Mouse (Mus musculus) limb, embryonic 14.5 days (tissue): ENCODE data around the gene Agbl1. TPM values are rescaled to one million over a fixed set of nuclear protein-coding genes. Genes with fewer than 3 reads are reported as not detected.

Experiments
- ATAC-seq: fragments of 200-750 bp; cut with Nextera tagmentation; 2 replicates; pipeline ENCODE4 v1.8.0; 2017; ENCODE audit warnings: low read depth, moderate number of reproducible peaks, moderate TSS enrichment; ENCODE audit not compliant: low FRiP score
- DNase-seq: peaks from one replicate; pipeline ENCODE4 v3.0.0-alpha.2; 2015; ENCODE audit warnings: low spot score
- H3K27ac ChIP-seq: fragments of 300-500 bp; sonication (generic); replicated peaks from 2 replicates; pipeline ENCODE4 v1.5.1; 2014; ENCODE audit warnings: low read depth, mild to moderate bottlenecking, low read length, moderate library complexity, mixed read lengths
- H3K27me3 ChIP-seq: fragments of 300-500 bp; sonication (generic); 2 replicates; pipeline ENCODE4 v1.6.1; 2014; ENCODE audit warnings: low read length, mixed read lengths; ENCODE audit not compliant: control insufficient read depth, insufficient read depth
- H3K36me3 ChIP-seq: fragments of 300-500 bp; sonication (generic); 2 replicates; pipeline ENCODE4 v1.6.1; 2014; ENCODE audit warnings: mild to moderate bottlenecking, low read length, moderate library complexity, mixed read lengths; ENCODE audit not compliant: control insufficient read depth, insufficient read depth
- H3K4me1 ChIP-seq: fragments of 300-500 bp; sonication (generic); 2 replicates; pipeline ENCODE4 v1.6.1; 2014; ENCODE audit warnings: antibody characterized with exemption, low read length, mixed read lengths; ENCODE audit not compliant: control insufficient read depth, insufficient read depth
- H3K4me2 ChIP-seq: fragments of 300-500 bp; sonication (generic); replicated peaks from 2 replicates; pipeline ENCODE4 v1.6.1; 2014; ENCODE audit warnings: low read depth, mild to moderate bottlenecking, low read length, moderate library complexity; ENCODE audit not compliant: severe bottlenecking
- H3K4me3 ChIP-seq: fragments of 300-500 bp; sonication (generic); replicated peaks from 2 replicates; pipeline ENCODE4 v1.5.1; 2014; ENCODE audit warnings: low read length
- H3K9ac ChIP-seq: fragments of 300-500 bp; sonication (generic); 2 replicates; pipeline ENCODE4 v1.6.1; 2014; ENCODE audit warnings: mild to moderate bottlenecking, low read depth, low read length, moderate library complexity; ENCODE audit not compliant: severe bottlenecking
- H3K9me3 ChIP-seq: fragments of 300-500 bp; sonication (generic); 2 replicates; pipeline ENCODE4 v1.6.1; 2016; ENCODE audit warnings: low read length; ENCODE audit not compliant: control insufficient read depth
- POLR2A ChIP-seq: fragments of 200-500 bp; IDR thresholded peaks from 2 replicates; pipeline ENCODE4 v1.8.0; 2012; ENCODE audit warnings: inconsistent platforms, mild to moderate bottlenecking, moderate library complexity, borderline replicate concordance; ENCODE audit not compliant: insufficient read depth, insufficient read length; ENCODE audit errors: extremely low read depth
- WGBS: fragments of 180-500 bp; shearing (Covaris S2); extraction: QIAGEN DNeasy Blood & Tissue Kit; methylation state at CpG from one replicate; pipeline ENCODE4 v1.1.7; 2014; 5-methylcytosine and 5-hydroxymethylcytosine counted together
- polyA plus RNA-seq, 2 experiments: library from polyadenylated mRNA; depleted of rRNA in 1 of 2; stranded (reverse) in 1 of 2; unstranded in 1 of 2; fragments of >200 nt; fragmentation: Nextera tagmentation in 1 of 2; extraction: Ambion mirVana in 1 of 2; gene quantifications; 2 replicates each; pipeline versions ENCODE4 v1.2.1 to v1.2.3; 2012 to 2014

Agbl1 gene
- polyA plus RNA-seq, 2 experiments: 0.14 to 0.15 TPM

GRCm38 (mm10) chr7:76780446-76780845, 550.8 kb downstream of the Agbl1 start:
- H3K4me3 ChIP-seq: no peak overlapping the region
- H3K27ac ChIP-seq: no peak overlapping the region
- no peaks in the 10 kb centered on the region for H3K36me3 ChIP-seq
- no peak overlapping the region for H3K4me2 ChIP-seq
- no peaks in the 10 kb centered on the region for H3K27me3 ChIP-seq
- ATAC-seq (no peak), DNase-seq (no peak)
- 69% methylated on average over 4 of the region's 4 CpGs for WGBS
- H3K9ac ChIP-seq: no peak overlapping the region
- H3K4me1 ChIP-seq: peaks cover 4% of the 10 kb centered on the region; the same call in 1 of the 2 replicates
- no peak for TF ChIP-seq POLR2A
- H3K9me3 ChIP-seq: no peaks in the 10 kb centered on the region

DNA sequence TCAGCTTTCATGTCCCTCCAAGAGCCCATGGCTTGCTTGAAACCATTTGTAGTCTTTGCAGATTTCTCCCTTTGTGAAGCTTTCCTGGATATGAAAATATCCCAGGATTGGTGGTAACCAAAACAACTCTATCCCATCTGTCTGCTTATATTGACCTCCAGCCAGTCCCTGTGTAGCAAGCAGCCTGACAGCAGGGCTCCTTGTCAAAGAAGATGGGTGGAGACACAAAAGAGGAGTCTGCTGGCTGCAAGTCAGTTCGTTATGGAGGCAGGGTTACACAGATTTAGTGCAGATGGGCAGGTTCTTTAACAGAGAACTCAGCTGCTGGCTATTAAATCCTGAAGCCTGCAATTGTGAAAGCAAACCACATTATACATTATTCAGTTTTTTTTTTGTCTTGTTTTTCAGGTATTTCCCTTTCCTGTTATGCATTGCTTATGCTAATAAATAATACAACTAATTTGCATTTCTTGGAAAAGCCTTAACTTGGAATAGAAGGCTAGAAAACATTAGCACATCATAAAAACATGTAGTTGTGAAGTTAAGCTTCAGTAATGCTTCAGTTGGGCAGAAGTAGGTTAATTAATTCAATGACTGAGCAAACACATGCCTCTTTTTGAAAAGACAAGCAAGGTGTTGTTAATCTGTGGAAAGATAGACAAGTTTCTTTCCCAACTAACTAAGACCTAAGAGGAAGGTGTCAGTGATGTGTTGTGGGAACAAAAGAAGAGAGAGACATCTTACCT, 559.0 kb downstream of the Agbl1 start:
- Histone ChIP-seq H3K4me3 (no peak overlapping the region), H3K4me2 (no peak overlapping the region), H3K4me1 (no peaks in the 10 kb centered on the region), H3K27ac (no peak overlapping the region), H3K27me3 (no peaks in the 10 kb centered on the region), H3K9me3 (no peaks in the 10 kb centered on the region), H3K36me3 (no peaks in the 10 kb centered on the region), H3K9ac (no peak overlapping the region)
- DNase-seq (no peak), ATAC-seq (no peak)
- 3% methylated on average over 1 of the region's 1 CpGs for WGBS
- TF ChIP-seq POLR2A: no peak

GRCm38 (mm10) chr7:76790041-76790440, 560.4 kb downstream of the Agbl1 start:
- Histone ChIP-seq H3K4me3 (no peak overlapping the region), H3K36me3 (no peaks in the 10 kb centered on the region), H3K27ac (no peak overlapping the region), H3K27me3 (no peaks in the 10 kb centered on the region), H3K4me2 (no peak overlapping the region), H3K9me3 (no peaks in the 10 kb centered on the region), H3K9ac (no peak overlapping the region), H3K4me1 (no peaks in the 10 kb centered on the region)
- DNase-seq (no peak), ATAC-seq (no peak)
- 73% methylated on average over 2 of the region's 2 CpGs for WGBS
- TF ChIP-seq POLR2A: no peak

GRCm38 (mm10) chr7:76791247-76791646, 561.6 kb downstream of the Agbl1 start:
- no peak overlapping the region for H3K27ac ChIP-seq
- DNase-seq (no peak), ATAC-seq (no peak)
- no peak for TF ChIP-seq POLR2A
- 70% methylated on average over 4 of the region's 4 CpGs for WGBS
- no peak overlapping the region for H3K9ac ChIP-seq
- no peaks in the 10 kb centered on the region for H3K9me3 ChIP-seq
- H3K27me3 ChIP-seq: no peaks in the 10 kb centered on the region
- no peak overlapping the region for H3K4me3 ChIP-seq
- H3K36me3 ChIP-seq: no peaks in the 10 kb centered on the region
- no peak overlapping the region for H3K4me2 ChIP-seq
- no peaks in the 10 kb centered on the region for H3K4me1 ChIP-seq

DNA sequence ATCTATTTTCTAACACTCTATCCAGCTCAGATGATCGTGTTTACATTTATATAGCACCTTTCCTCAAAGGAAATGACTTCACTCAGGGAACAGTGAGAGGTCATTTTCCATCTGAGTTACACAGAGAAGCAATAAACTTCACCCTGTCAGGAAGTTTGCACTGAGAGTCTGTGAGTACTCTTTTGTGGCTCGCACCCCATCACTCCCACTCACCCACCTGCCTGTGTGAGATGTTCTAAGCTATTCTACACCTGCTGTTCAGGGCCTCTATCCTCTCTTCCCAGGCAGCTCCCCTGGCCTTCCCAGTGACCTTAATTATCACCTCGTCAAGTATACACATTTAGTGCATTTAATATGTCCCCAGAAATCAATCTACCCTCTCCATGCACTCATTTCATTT, 580.3 kb downstream of the Agbl1 start:
- DNase-seq (no peak), ATAC-seq (peak; percentile 30; the same call in 1 of the 2 replicates)
- Histone ChIP-seq H3K27ac (no peak overlapping the region), H3K4me1 (no peaks in the 10 kb centered on the region), H3K4me2 (no peak overlapping the region), H3K9me3 (no peaks in the 10 kb centered on the region), H3K36me3 (no peaks in the 10 kb centered on the region), H3K9ac (no peak overlapping the region), H3K27me3 (no peaks in the 10 kb centered on the region), H3K4me3 (no peak overlapping the region)
- WGBS: 26% methylated on average over 3 of the region's 3 CpGs
- no peak for TF ChIP-seq POLR2A
